Mouse (Mus musculus): Measurements from ENCODE around the gene Med23. TPM values are rescaled to one million over a fixed set of nuclear protein-coding genes. Genes with fewer than 3 reads are reported as not detected.
A peak's percentile ranks its signal among the peaks of the same experiment; 100 is the strongest.

The Med23 gene
- polyA plus RNA-seq (2016; fragmentation: Nextera tagmentation; extraction: Ambion mirVana) = 27.7 and 28.4 TPM in 2 replicates

- Histone ChIP-seq H3K36me3 (replicated peaks) (peaks cover 37% of the 10 kb centered on the region), H3K4me1 (no peaks in the 10 kb centered on the region; the same call in 1 of the 2 replicates), H3K27me3 (replicated peaks; ENCODE audit: low read depth, poor library complexity, severe bottlenecking) (no peaks in the 10 kb centered on the region), H3K9me3 (no peaks in the 10 kb centered on the region), H3K27ac (replicated peaks) (peak within 1 kb of the TSS; percentile 89), H3K4me3 (peak within 1 kb of the TSS; percentile 93)
- under 1% methylated on average over 36 of the region's 36 CpGs for WGBS
- peak; percentile 97 for DNase-seq (ENCODE audit: low spot score)
Measured at GRCm38 (mm10) chr10:24869760-24870290, at the start of gene Med23. Gene Med23, plus strand, starts transcription at chr10:24869986.

- H3K4me3 ChIP-seq = no peak overlapping the region
- DNase-seq (ENCODE audit: low spot score) = no peak
- peaks cover 14% of the 10 kb centered on the region; the same call in 1 of the 2 replicates for H3K36me3 ChIP-seq (replicated peaks)
- H3K4me1 ChIP-seq = peaks cover 14% of the 10 kb centered on the region
- 86% methylated on average over 4 of the region's 4 CpGs for WGBS
- H3K27me3 ChIP-seq (replicated peaks; ENCODE audit: low read depth, poor library complexity, severe bottlenecking) = no peaks in the 10 kb centered on the region
- H3K9me3 ChIP-seq = no peaks in the 10 kb centered on the region
- no peak overlapping the region for H3K27ac ChIP-seq (replicated peaks)
Measured at GRCm38 (mm10) chr10:24821990-24822676, 47.7 kb upstream of the Med23 start.

- H3K27ac ChIP-seq (replicated peaks) = no peak overlapping the region
- peaks cover 14% of the 10 kb centered on the region for H3K4me1 ChIP-seq
- peaks cover 14% of the 10 kb centered on the region; the same call in 1 of the 2 replicates for H3K36me3 ChIP-seq (replicated peaks)
- H3K9me3 ChIP-seq = no peaks in the 10 kb centered on the region
- 84% methylated on average over 1 of the region's 1 CpGs for WGBS
- H3K4me3 ChIP-seq = no peak overlapping the region
- no peaks in the 10 kb centered on the region for H3K27me3 ChIP-seq (replicated peaks; ENCODE audit: low read depth, poor library complexity, severe bottlenecking)
- no peak for DNase-seq (ENCODE audit: low spot score)
Measured at GRCm38 (mm10) chr10:24822842-24823241, 46.9 kb upstream of the Med23 start.

- WGBS = 56% methylated on average over 1 of the region's 1 CpGs
- no peak overlapping the region for H3K4me3 ChIP-seq
- H3K27ac ChIP-seq (replicated peaks) = no peak overlapping the region
- no peaks in the 10 kb centered on the region for H3K9me3 ChIP-seq
- peaks cover 14% of the 10 kb centered on the region; the same call in 1 of the 2 replicates for H3K36me3 ChIP-seq (replicated peaks)
- no peaks in the 10 kb centered on the region for H3K27me3 ChIP-seq (replicated peaks; ENCODE audit: low read depth, poor library complexity, severe bottlenecking)
- peaks cover 10% of the 10 kb centered on the region; the same call in 1 of the 2 replicates for H3K4me1 ChIP-seq
- no peak for DNase-seq (ENCODE audit: low spot score)
Measured at GRCm38 (mm10) chr10:24823265-24823664, 46.5 kb upstream of the Med23 start.

GRCm38 (mm10) chr10:24823697-24824535, 45.9 kb upstream of the Med23 start:
- H3K4me1 ChIP-seq = peaks cover 10% of the 10 kb centered on the region; the same call in 1 of the 2 replicates
- no peaks in the 10 kb centered on the region for H3K9me3 ChIP-seq
- WGBS = 85% methylated on average over 16 of the region's 16 CpGs
- no peak overlapping the region for H3K4me3 ChIP-seq
- H3K27me3 ChIP-seq (replicated peaks; ENCODE audit: low read depth, poor library complexity, severe bottlenecking) = no peaks in the 10 kb centered on the region
- H3K27ac ChIP-seq (replicated peaks) = no peak overlapping the region
- peaks cover 14% of the 10 kb centered on the region; the same call in 1 of the 2 replicates for H3K36me3 ChIP-seq (replicated peaks)
- no peak for DNase-seq (ENCODE audit: low spot score)

GRCm38 (mm10) chr10:24824621-24825020, 45.2 kb upstream of the Med23 start:
- H3K4me3 ChIP-seq = no peak overlapping the region
- peaks cover 5% of the 10 kb centered on the region; the same call in 1 of the 2 replicates for H3K4me1 ChIP-seq
- H3K36me3 ChIP-seq (replicated peaks) = peaks cover 14% of the 10 kb centered on the region; the same call in 1 of the 2 replicates
- WGBS = 90% methylated on average over 8 of the region's 8 CpGs
- DNase-seq (ENCODE audit: low spot score) = no peak
- H3K27ac ChIP-seq (replicated peaks) = no peak overlapping the region
- no peaks in the 10 kb centered on the region for H3K9me3 ChIP-seq
- H3K27me3 ChIP-seq (replicated peaks; ENCODE audit: low read depth, poor library complexity, severe bottlenecking) = no peaks in the 10 kb centered on the region

GRCm38 (mm10) chr10:24825456-24826081, 44.2 kb upstream of the Med23 start:
- H3K27ac ChIP-seq (replicated peaks) = no peak overlapping the region

GRCm38 (mm10) chr10:24826130-24826529, 43.7 kb upstream of the Med23 start:
- H3K27me3 ChIP-seq (replicated peaks; ENCODE audit: low read depth, poor library complexity, severe bottlenecking) = no peaks in the 10 kb centered on the region
- DNase-seq (ENCODE audit: low spot score) = no peak
- H3K9me3 ChIP-seq = no peaks in the 10 kb centered on the region
- no peaks in the 10 kb centered on the region; the same call in 1 of the 2 replicates for H3K4me1 ChIP-seq
- H3K36me3 ChIP-seq (replicated peaks) = peaks cover 10% of the 10 kb centered on the region; the same call in 1 of the 2 replicates
- no peak overlapping the region for H3K4me3 ChIP-seq
- no peak overlapping the region for H3K27ac ChIP-seq (replicated peaks)
- 26% methylated on average over 6 of the region's 6 CpGs for WGBS

More at GRCm38 (mm10) chr10:24825456-24826081, 44.2 kb upstream of the Med23 start:
- H3K4me3 ChIP-seq = no peak overlapping the region
- no peak for DNase-seq (ENCODE audit: low spot score)
- no peaks in the 10 kb centered on the region for H3K9me3 ChIP-seq
- no peaks in the 10 kb centered on the region; the same call in 1 of the 2 replicates for H3K4me1 ChIP-seq
- peaks cover 10% of the 10 kb centered on the region; the same call in 1 of the 2 replicates for H3K36me3 ChIP-seq (replicated peaks)
- H3K27me3 ChIP-seq (replicated peaks; ENCODE audit: low read depth, poor library complexity, severe bottlenecking) = no peaks in the 10 kb centered on the region
- 82% methylated on average over 7 of the region's 7 CpGs for WGBS

GRCm38 (mm10) chr10:24828136-24828535, 41.6 kb upstream of the Med23 start:
- Histone ChIP-seq H3K4me3 (no peak overlapping the region), H3K36me3 (replicated peaks) (peaks cover 10% of the 10 kb centered on the region; the same call in 1 of the 2 replicates), H3K27me3 (replicated peaks; ENCODE audit: low read depth, poor library complexity, severe bottlenecking) (no peaks in the 10 kb centered on the region), H3K4me1 (peaks cover 7% of the 10 kb centered on the region), H3K9me3 (no peaks in the 10 kb centered on the region), H3K27ac (replicated peaks) (no peak overlapping the region)
- WGBS = 91% methylated on average over 4 of the region's 4 CpGs
- no peak for DNase-seq (ENCODE audit: low spot score)

- peaks cover 18% of the 10 kb centered on the region for H3K4me1 ChIP-seq
- H3K36me3 ChIP-seq (replicated peaks) = 0 out of 2 replicates have a peak, but pooled peaks cover 1% of the 10 kb centered on the region
- H3K27me3 ChIP-seq (replicated peaks; ENCODE audit: low read depth, poor library complexity, severe bottlenecking) = no peaks in the 10 kb centered on the region
- WGBS = 92% methylated on average over 5 of the region's 5 CpGs
- H3K4me3 ChIP-seq = no peak overlapping the region
- H3K27ac ChIP-seq (replicated peaks) = no peak overlapping the region
- no peaks in the 10 kb centered on the region for H3K9me3 ChIP-seq
- no peak for DNase-seq (ENCODE audit: low spot score)
Measured at GRCm38 (mm10) chr10:24830448-24830847, 39.3 kb upstream of the Med23 start.

GRCm38 (mm10) chr10:24831377-24832095, 38.2 kb upstream of the Med23 start:
- Histone ChIP-seq H3K36me3 (replicated peaks) (no peaks in the 10 kb centered on the region), H3K27ac (replicated peaks) (0 out of 2 replicates have a peak overlapping the region, but pooled peaks have one; percentile 30), H3K9me3 (no peaks in the 10 kb centered on the region), H3K4me3 (no peak overlapping the region), H3K27me3 (replicated peaks; ENCODE audit: low read depth, poor library complexity, severe bottlenecking) (no peaks in the 10 kb centered on the region), H3K4me1 (peaks cover 29% of the 10 kb centered on the region)
- WGBS = 54% methylated on average over 15 of the region's 15 CpGs
- no peak for DNase-seq (ENCODE audit: low spot score)

All from embryonic facial prominence, embryonic 10.5 days (tissue).